Mouse (Mus musculus): ENCODE data around the gene Pde7b.
A peak's percentile ranks its signal among the peaks of the same experiment; 100 is the strongest.

GRCm38 (mm10) chr10:20405471-20405870 is 319.4 kb downstream of the Pde7b start:
- TF ChIP-seq CTCF (IDR thresholded peaks at IDR 0.05; ENCODE audit: low read depth) (peak; percentile 60), EP300 (IDR thresholded peaks at IDR 0.05; ENCODE audit: low read depth) (no peak)
